Mouse (Mus musculus) liver, postnatal 0 days (tissue): ENCODE measurements at regions not wholly inside any gene's neighbourhood (a gene's known extent, or its start where the extent isn't known, plus 50 kb on each side); places are given as distances from the start of the nearest gene placed in this dataset.
A peak's percentile ranks its signal among the peaks of the same experiment; 100 is the strongest.

ENCODE experiments used
- ATAC-seq: fragments of 200-750 bp; cut with Nextera tagmentation; 2 replicates; pipeline ENCODE4 v1.8.0; 2017; ENCODE audit warnings: mild to moderate bottlenecking, moderate library complexity
- DNase-seq: peaks from one replicate; pipeline ENCODE4 v3.0.0-alpha.2; 2016
- H3K27ac ChIP-seq: fragments of 300-500 bp; sonication (generic); 2 replicates; pipeline ENCODE4 v1.5.1; 2014; ENCODE audit warnings: antibody characterized with exemption, moderate library complexity, mild to moderate bottlenecking, low read depth
- H3K27me3 ChIP-seq: fragments of 300-500 bp; sonication (generic); 2 replicates; pipeline ENCODE4 v1.6.1; 2014; ENCODE audit warnings: low read length, control low read depth, mixed read lengths; ENCODE audit not compliant: insufficient read depth
- H3K36me3 ChIP-seq: fragments of 300-500 bp; sonication (generic); replicated peaks from 2 replicates; pipeline ENCODE4 v1.6.1; 2014; ENCODE audit warnings: mild to moderate bottlenecking, control low read depth, low read length, moderate library complexity, mixed read lengths; ENCODE audit not compliant: insufficient read depth
- H3K4me1 ChIP-seq: fragments of 300-500 bp; sonication (generic); 2 replicates; pipeline ENCODE4 v1.6.1; 2014; ENCODE audit warnings: antibody characterized with exemption, mild to moderate bottlenecking, control low read depth; ENCODE audit not compliant: insufficient read depth
- H3K4me2 ChIP-seq: fragments of 300-500 bp; sonication (generic); 2 replicates; pipeline ENCODE4 v1.6.1; 2014; ENCODE audit warnings: low read depth, mild to moderate bottlenecking, low read length, moderate library complexity, mixed read lengths
- H3K4me3 ChIP-seq: fragments of 300-500 bp; sonication (generic); 2 replicates; pipeline ENCODE4 v1.5.1; 2014; ENCODE audit warnings: low read depth, low read length
- H3K9ac ChIP-seq: fragments of 300-500 bp; sonication (generic); replicated peaks from 2 replicates; pipeline ENCODE4 v1.6.1; 2014; ENCODE audit warnings: mild to moderate bottlenecking, moderate library complexity
- H3K9me3 ChIP-seq: fragments of 300-500 bp; sonication (generic); 2 replicates; pipeline ENCODE4 v1.6.1; 2016; ENCODE audit warnings: mild to moderate bottlenecking, control low read depth, low read length, mixed read lengths
- CTCF ChIP-seq: sonication (generic); IDR thresholded peaks from 2 replicates; pipeline ENCODE4 v1.5.1; 2016; ENCODE audit warnings: antibody characterized with exemption, low read depth
- EP300 ChIP-seq: IDR thresholded peaks from 2 replicates; pipeline ENCODE4 v1.6.1; 2016; ENCODE audit warnings: antibody characterized with exemption, low read depth, mild to moderate bottlenecking
- WGBS: fragments of 180-500 bp; shearing (Covaris S2); extraction: QIAGEN DNeasy Blood & Tissue Kit; methylation state at CpG from one replicate; pipeline ENCODE4 v1.1.7; 2014; ENCODE audit not compliant: insufficient replicate concordance; 5-methylcytosine and 5-hydroxymethylcytosine counted together

DNA sequence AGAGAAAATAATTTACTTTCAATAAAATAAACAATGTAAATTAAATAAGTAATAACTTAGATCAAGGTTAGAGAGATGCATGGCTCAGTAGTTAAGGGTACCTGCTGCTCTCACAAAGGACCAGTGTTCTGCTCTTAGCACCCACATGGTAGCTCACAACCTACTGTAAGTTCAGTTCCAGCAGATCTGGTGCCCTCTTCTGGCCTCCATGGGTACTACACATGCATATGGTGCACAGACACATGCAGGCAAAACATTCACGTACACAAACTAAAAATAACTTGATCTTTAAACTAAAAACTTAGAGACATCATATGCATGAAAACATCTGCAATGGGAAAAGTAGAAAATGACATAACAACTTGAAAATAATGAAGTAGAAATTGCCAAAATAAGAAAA is 184.2 kb upstream of the Ank start:
- H3K36me3 ChIP-seq, result no peaks in the 10 kb centered on the region
- H3K4me2 ChIP-seq, result no peak overlapping the region
- no peak for DNase-seq
- H3K9me3 ChIP-seq, result peaks cover 2% of the 10 kb centered on the region; the same call in 1 of the 2 replicates
- H3K9ac ChIP-seq, result no peak overlapping the region
- ATAC-seq, result no peak
- WGBS, result 79% methylated on average over 1 of the region's 1 CpGs
- H3K27ac ChIP-seq, result no peak overlapping the region
- no peaks in the 10 kb centered on the region for H3K4me1 ChIP-seq
- TF ChIP-seq EP300 (no peak), CTCF (peak; percentile 44)
- H3K4me3 ChIP-seq, result no peak overlapping the region
- no peaks in the 10 kb centered on the region for H3K27me3 ChIP-seq

- Histone ChIP-seq H3K27me3 (no peaks in the 10 kb centered on the region), H3K9ac (no peak overlapping the region), H3K27ac (no peak overlapping the region), H3K4me1 (no peaks in the 10 kb centered on the region), H3K36me3 (no peaks in the 10 kb centered on the region), H3K4me3 (no peak overlapping the region), H3K4me2 (no peak overlapping the region), H3K9me3 (no peaks in the 10 kb centered on the region)
- TF ChIP-seq EP300, result no peak
- no peak for TF ChIP-seq CTCF
- no peak for DNase-seq
- WGBS, result 64% methylated on average over 4 of the region's 4 CpGs
- ATAC-seq, result no peak
These were observed 162.6 kb upstream of the Ank start for GRCm38 (mm10) chr15:27303856-27304255.

DNA sequence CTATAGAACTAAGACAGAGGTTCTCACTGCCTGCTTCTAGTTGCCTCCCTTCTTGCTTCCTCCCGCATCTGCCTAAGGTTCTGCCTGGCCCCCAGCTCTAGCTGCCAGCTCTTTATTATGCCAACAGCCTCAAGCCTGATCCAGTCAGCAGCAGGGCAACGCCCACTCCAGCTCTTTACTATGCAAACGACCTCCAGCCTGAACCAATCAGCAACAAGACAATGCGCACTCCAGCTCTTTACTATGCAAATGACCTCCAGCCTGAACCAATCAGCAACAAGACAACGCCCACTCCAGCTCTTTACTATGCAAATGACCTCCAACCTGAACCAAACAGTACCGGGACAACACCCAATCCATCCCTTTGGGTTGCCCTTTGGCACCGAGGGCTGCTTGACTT is 162.2 kb upstream of the Ank start:
- no peaks in the 10 kb centered on the region for H3K4me1 ChIP-seq
- H3K9me3 ChIP-seq, result no peaks in the 10 kb centered on the region
- no peaks in the 10 kb centered on the region for H3K27me3 ChIP-seq
- H3K4me3 ChIP-seq, result no peak overlapping the region
- H3K9ac ChIP-seq, result no peak overlapping the region
- H3K36me3 ChIP-seq, result no peaks in the 10 kb centered on the region
- ATAC-seq (no peak), DNase-seq (no peak)
- H3K27ac ChIP-seq, result no peak overlapping the region
- 64% methylated on average over 7 of the region's 7 CpGs for WGBS
- TF ChIP-seq CTCF, result no peak
- no peak for TF ChIP-seq EP300
- H3K4me2 ChIP-seq, result no peak overlapping the region

- Histone ChIP-seq H3K36me3 (no peaks in the 10 kb centered on the region), H3K9me3 (no peaks in the 10 kb centered on the region), H3K4me2 (no peak overlapping the region), H3K27me3 (no peaks in the 10 kb centered on the region), H3K9ac (no peak overlapping the region), H3K4me1 (no peaks in the 10 kb centered on the region), H3K27ac (no peak overlapping the region), H3K4me3 (no peak overlapping the region)
- TF ChIP-seq CTCF (no peak), EP300 (no peak)
- DNase-seq, result no peak
- WGBS, result 79% methylated on average over 4 of the region's 4 CpGs
- ATAC-seq, result no peak
These were observed 161.4 kb upstream of the Ank start for GRCm38 (mm10) chr15:27305035-27305434.

- H3K4me3 ChIP-seq, result no peak overlapping the region
- WGBS, result 36% methylated on average over 4 of the region's 4 CpGs
- no peaks in the 10 kb centered on the region for H3K9me3 ChIP-seq
- no peak overlapping the region for H3K9ac ChIP-seq
- H3K4me1 ChIP-seq, result no peaks in the 10 kb centered on the region
- TF ChIP-seq CTCF (no peak), EP300 (no peak)
- H3K27ac ChIP-seq, result no peak overlapping the region
- no peak for ATAC-seq
- H3K36me3 ChIP-seq, result no peaks in the 10 kb centered on the region
- no peaks in the 10 kb centered on the region for H3K27me3 ChIP-seq
- no peak overlapping the region for H3K4me2 ChIP-seq
- DNase-seq, result no peak
These were observed 157.8 kb upstream of the Ank start for GRCm38 (mm10) chr15:27308639-27309038.

GRCm38 (mm10) chr15:27315964-27316745 is 150.3 kb upstream of the Ank start:
- H3K9me3 ChIP-seq, result no peaks in the 10 kb centered on the region
- no peak overlapping the region for H3K4me3 ChIP-seq
- WGBS, result 46% methylated on average over 4 of the region's 4 CpGs
- H3K9ac ChIP-seq, result no peak overlapping the region
- no peaks in the 10 kb centered on the region for H3K27me3 ChIP-seq
- ATAC-seq, result no peak
- TF ChIP-seq CTCF (peak; percentile 65), EP300 (no peak)
- H3K4me1 ChIP-seq, result no peaks in the 10 kb centered on the region
- no peak for DNase-seq
- no peak overlapping the region for H3K4me2 ChIP-seq
- H3K27ac ChIP-seq, result no peak overlapping the region
- no peaks in the 10 kb centered on the region for H3K36me3 ChIP-seq

GRCm38 (mm10) chr15:27316746-27317129 is 149.7 kb upstream of the Ank start:
- ATAC-seq (no peak), DNase-seq (no peak)
- WGBS, result 50% methylated on average over 1 of the region's 1 CpGs
- TF ChIP-seq CTCF (no peak), EP300 (no peak)
- no peak overlapping the region for H3K9ac ChIP-seq
- H3K9me3 ChIP-seq, result no peaks in the 10 kb centered on the region
- H3K4me2 ChIP-seq, result no peak overlapping the region
- H3K4me3 ChIP-seq, result no peak overlapping the region
- no peaks in the 10 kb centered on the region for H3K36me3 ChIP-seq
- H3K4me1 ChIP-seq, result no peaks in the 10 kb centered on the region
- H3K27me3 ChIP-seq, result no peaks in the 10 kb centered on the region
- H3K27ac ChIP-seq, result no peak overlapping the region
